Mouse (Mus musculus): ENCODE data around the gene Rfx2.

DNA sequence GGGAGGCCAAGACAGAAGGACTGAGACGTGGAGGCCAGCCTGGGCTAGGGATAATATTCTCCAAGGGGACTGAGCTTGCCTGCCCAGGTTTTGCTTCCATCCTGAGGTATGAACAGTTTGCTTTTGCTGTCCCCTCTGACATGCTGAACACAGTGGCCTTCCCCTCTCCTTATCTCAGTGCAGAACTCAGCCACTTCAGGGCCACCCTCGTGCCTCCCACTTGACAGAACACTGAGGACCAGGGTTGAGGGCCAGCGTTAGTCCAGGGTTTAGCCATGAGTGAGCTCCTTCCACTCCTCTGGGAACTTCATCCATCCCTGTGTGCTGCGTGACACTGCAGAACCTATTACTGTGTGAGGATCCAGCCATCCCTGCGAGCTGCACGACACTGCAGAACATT lies 41.5 kb downstream of the Rfx2 start:
- no peak for TF ChIP-seq CTCF (IDR thresholded peaks at IDR 0.05)
- no peak for TF ChIP-seq EP300 (IDR thresholded peaks at IDR 0.05)
